Mouse (Mus musculus) layer of hippocampus, adult 9-10 months (tissue): Measurements from ENCODE around the gene Arhgef28.

Source experiments
- DNase-seq: peaks from one replicate; pipeline ENCODE4 v3.0.0; 2022; ENCODE audit warnings: low spot score

The Arhgef28 gene

GRCm38 (mm10) chr13:98205771-98206545 is at the start of gene Arhgef28:
Arhgef28 (minus strand) TSS chr13:98206439.
- DNase-seq, result no peak

- peak; percentile 49 for DNase-seq
These were observed 48.7 kb upstream of the Arhgef28 start for GRCm38 (mm10) chr13:98254921-98255320.

- DNase-seq, result no peak
These were observed 43.4 kb upstream of the Arhgef28 start for GRCm38 (mm10) chr13:98249594-98249993.

- no peak for DNase-seq
These were observed 39.1 kb upstream of the Arhgef28 start for GRCm38 (mm10) chr13:98245386-98245785.

GRCm38 (mm10) chr13:98244571-98245350 is 38.5 kb upstream of the Arhgef28 start:
- no peak for DNase-seq

GRCm38 (mm10) chr13:98241531-98242282 is 35.5 kb upstream of the Arhgef28 start:
- no peak for DNase-seq

- peak; percentile 69 for DNase-seq
These were observed 33.9 kb upstream of the Arhgef28 start for GRCm38 (mm10) chr13:98239978-98240641.

GRCm38 (mm10) chr13:98235451-98235850 is 29.2 kb upstream of the Arhgef28 start:
- DNase-seq, result no peak

GRCm38 (mm10) chr13:98230511-98230910 is 24.3 kb upstream of the Arhgef28 start:
- DNase-seq, result no peak

- no peak for DNase-seq
These were observed 20.0 kb upstream of the Arhgef28 start for GRCm38 (mm10) chr13:98226225-98226624.

- no peak for DNase-seq
These were observed 16.6 kb upstream of the Arhgef28 start for GRCm38 (mm10) chr13:98222848-98223247.

GRCm38 (mm10) chr13:98210137-98210536 is 3.9 kb upstream of the Arhgef28 start:
- DNase-seq, result no peak

- DNase-seq, result no peak
These were observed 2.6 kb upstream of the Arhgef28 start for GRCm38 (mm10) chr13:98208842-98209241.

GRCm38 (mm10) chr13:98206546-98206870 is 269 bp upstream of the Arhgef28 start:
- no peak for DNase-seq

GRCm38 (mm10) chr13:98205111-98205510 is 1.1 kb downstream of the Arhgef28 start:
- no peak for DNase-seq

GRCm38 (mm10) chr13:98204371-98204770 is 1.9 kb downstream of the Arhgef28 start:
- DNase-seq, result no peak

- DNase-seq, result no peak
These were observed 4.8 kb downstream of the Arhgef28 start for GRCm38 (mm10) chr13:98201436-98201835.

- DNase-seq, result no peak
These were observed 13.6 kb downstream of the Arhgef28 start for GRCm38 (mm10) chr13:98192596-98192995.

GRCm38 (mm10) chr13:98188500-98188899 is 17.7 kb downstream of the Arhgef28 start:
- no peak for DNase-seq

GRCm38 (mm10) chr13:98187904-98188303 is 18.3 kb downstream of the Arhgef28 start:
- no peak for DNase-seq

GRCm38 (mm10) chr13:98186179-98186578 is 20.1 kb downstream of the Arhgef28 start:
- DNase-seq, result no peak

- no peak for DNase-seq
These were observed 21.6 kb downstream of the Arhgef28 start for GRCm38 (mm10) chr13:98184632-98185031.
